Mouse (Mus musculus) ES-E14 (cell line): ENCODE data around the gene Ccnk.

Experiments used
- CHD2 ChIP-seq: IDR thresholded peaks from 2 replicates; pipeline ENCODE4 v1.6.1; 2014; ENCODE audit warnings: mild to moderate bottlenecking, low read depth, low read length, inconsistent platforms
- ZC3H11A ChIP-seq: IDR thresholded peaks from 2 replicates; pipeline ENCODE4 v1.6.1; 2012; ENCODE audit warnings: low read depth, mild to moderate bottlenecking, inconsistent platforms, low read length, borderline replicate concordance
- ZNF384 ChIP-seq: IDR thresholded peaks from 2 replicates; pipeline ENCODE4 v1.6.1; 2012; ENCODE audit warnings: low read depth, low read length, inconsistent platforms

DNA sequence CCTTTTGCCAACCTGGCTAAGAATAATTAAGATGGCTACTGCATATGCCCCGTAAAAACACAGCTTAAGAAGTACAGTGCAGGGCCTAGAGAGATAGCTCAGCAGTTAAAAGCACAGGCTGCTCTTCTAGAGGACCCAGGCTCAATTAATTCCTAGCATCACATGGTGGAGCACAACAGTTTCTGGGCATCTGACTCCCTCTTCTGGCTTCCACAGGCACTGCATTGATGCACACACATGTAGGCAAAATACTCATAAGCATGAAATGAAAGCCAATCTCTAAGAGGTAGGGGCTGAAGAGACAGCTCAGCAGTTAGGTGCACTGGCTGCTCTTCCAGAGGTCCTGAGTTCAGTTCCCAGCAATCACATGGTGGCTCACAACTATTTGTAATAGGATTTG, 17.3 kb upstream of the Ccnk start:
- TF ChIP-seq CHD2 (no peak), ZC3H11A (no peak), ZNF384 (no peak)
